Mouse (Mus musculus) liver, adult 2 months (tissue): Measurements from ENCODE around the gene Actg2. TPM values are rescaled to one million over a fixed set of nuclear protein-coding genes. Genes with fewer than 3 reads are reported as not detected.
A peak's percentile ranks its signal among the peaks of the same experiment; 100 is the strongest.
"Not testable (repeated sequence)": the region's sequence is repeated elsewhere in the genome, so short reads cannot be mapped to it uniquely, and the experiment has no call there.

ENCODE experiments used
- DNase-seq: peaks from one replicate; pipeline ENCODE4 v3.0.0-alpha.2; 2011; ENCODE audit warnings: low read depth, low spot score; ENCODE audit errors: extremely low read depth
- H3K27ac ChIP-seq: fragments of 200-500 bp; replicated peaks from 2 replicates; pipeline ENCODE4 v1.5.1; 2012; ENCODE audit warnings: low read depth, mild to moderate bottlenecking, control low read depth, inconsistent platforms, low read length; ENCODE audit not compliant: insufficient read depth
- H3K27me3 ChIP-seq: fragments of 200-500 bp; 2 replicates; pipeline ENCODE4 v1.6.1; 2012; ENCODE audit warnings: mild to moderate bottlenecking, moderate library complexity, low read length, inconsistent platforms; ENCODE audit not compliant: control insufficient read depth, insufficient read depth
- H3K36me3 ChIP-seq: fragments of 200-500 bp; 2 replicates; pipeline ENCODE4 v1.6.1; 2012; ENCODE audit warnings: low read length, inconsistent platforms; ENCODE audit not compliant: control insufficient read depth, insufficient read depth
- H3K4me1 ChIP-seq: fragments of 200-500 bp; 2 replicates; pipeline ENCODE4 v1.6.1; 2011; ENCODE audit warnings: low read length; ENCODE audit not compliant: control insufficient read depth, insufficient read depth
- H3K4me3 ChIP-seq: fragments of 200-500 bp; 2 replicates; pipeline ENCODE4 v1.5.1; 2011; ENCODE audit warnings: low read depth, mild to moderate bottlenecking, control low read depth, low read length, moderate library complexity; ENCODE audit not compliant: insufficient read depth
- H3K79me2 ChIP-seq: fragments of 200-500 bp; 2 replicates; pipeline ENCODE4 v1.6.1; 2012; ENCODE audit warnings: inconsistent platforms, mild to moderate bottlenecking, low read length, moderate library complexity; ENCODE audit not compliant: control insufficient read depth, insufficient read depth
- H3K9ac ChIP-seq: fragments of 200-500 bp; 2 replicates; pipeline ENCODE4 v1.6.1; 2012; ENCODE audit warnings: low read depth, mild to moderate bottlenecking, control low read depth, inconsistent platforms, low read length
- CTCF ChIP-seq: fragments of 200-500 bp; IDR thresholded peaks from 2 replicates; pipeline ENCODE4 v1.5.1; 2011; ENCODE audit warnings: low read depth, low read length, control low read depth
- POLR2A ChIP-seq: fragments of 200-500 bp; IDR thresholded peaks from 2 replicates; pipeline ENCODE4 v1.6.1; 2011; ENCODE audit warnings: low read length, control low read depth; ENCODE audit not compliant: insufficient read depth; ENCODE audit errors: extremely low read depth
- WGBS: fragments of 180-500 bp; shearing (Covaris S2); methylation state at CpG from one replicate; pipeline ENCODE4 v1.1.7; 2018; 5-methylcytosine and 5-hydroxymethylcytosine counted together
- polyA plus RNA-seq: library from polyadenylated mRNA; depleted of rRNA; stranded (reverse); fragments of >200 nt; gene quantifications from 2 replicates; pipeline ENCODE4 v1.2.3, GENCODE M21; 2012; rRNA removed
- total RNA-seq: library from RNA; depleted of rRNA; stranded (reverse); fragments of >200 nt; gene quantifications from 2 replicates; pipeline ENCODE4 v1.2.3, GENCODE M21; 2014; rRNA removed

The Actg2 gene
- total RNA-seq, result 0.28 and 0.40 TPM in 2 replicates
- polyA plus RNA-seq, result 1.1 and 1.2 TPM in 2 replicates

DNA sequence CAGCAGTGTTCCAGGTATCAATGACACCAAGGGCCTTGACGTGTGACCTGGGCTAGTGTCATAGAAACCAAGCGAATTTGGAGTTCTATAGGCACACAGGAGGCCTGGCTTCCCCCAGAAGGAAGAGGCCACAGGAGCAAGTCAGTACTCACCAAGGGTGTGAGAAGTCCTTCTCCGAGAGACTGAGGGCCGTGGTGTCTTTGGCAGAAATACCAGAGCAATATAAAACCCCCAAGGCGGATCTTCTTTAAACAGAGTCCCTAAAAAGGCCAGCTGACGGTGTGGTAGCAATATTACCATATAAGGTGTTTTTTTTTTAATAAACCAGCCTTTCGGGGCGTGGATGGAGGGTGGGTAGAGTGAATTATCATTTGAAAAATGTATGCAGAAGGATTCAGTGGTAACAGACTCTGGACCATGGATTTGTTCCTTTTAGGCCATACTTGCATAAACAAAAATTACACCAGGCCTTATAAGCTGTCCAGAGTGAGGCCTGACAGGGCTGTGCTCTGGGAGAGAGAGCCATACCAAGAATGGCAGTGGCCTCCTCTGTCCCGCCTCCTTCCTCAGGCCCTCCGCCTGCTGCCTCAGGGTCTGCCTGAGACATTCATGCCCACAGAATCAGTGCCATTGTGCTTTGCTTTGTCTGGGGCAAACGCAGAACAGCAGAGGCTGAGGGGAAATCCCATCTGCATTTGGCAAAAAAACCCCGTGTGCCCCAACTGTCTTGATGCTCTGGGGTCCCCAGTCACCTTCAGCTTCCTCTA, at the start of gene Actg2:
Actg2 (minus strand) TSS at position 238 of the 767 bp plus-strand sequence.
- no peak for TF ChIP-seq CTCF
- TF ChIP-seq POLR2A, result no peak
- H3K4me3 ChIP-seq, result no peak within 1 kb of the TSS
- WGBS, result 81% methylated on average over 12 of the region's 12 CpGs
- H3K9ac ChIP-seq, result no peak within 1 kb of the TSS
- no peaks in the 10 kb centered on the region for H3K4me1 ChIP-seq
- H3K36me3 ChIP-seq, result no peaks in the 10 kb centered on the region
- no peaks in the 10 kb centered on the region for H3K79me2 ChIP-seq
- no peaks in the 10 kb centered on the region for H3K27me3 ChIP-seq
- DNase-seq, result no peak
- H3K27ac ChIP-seq, result no peak within 1 kb of the TSS

DNA sequence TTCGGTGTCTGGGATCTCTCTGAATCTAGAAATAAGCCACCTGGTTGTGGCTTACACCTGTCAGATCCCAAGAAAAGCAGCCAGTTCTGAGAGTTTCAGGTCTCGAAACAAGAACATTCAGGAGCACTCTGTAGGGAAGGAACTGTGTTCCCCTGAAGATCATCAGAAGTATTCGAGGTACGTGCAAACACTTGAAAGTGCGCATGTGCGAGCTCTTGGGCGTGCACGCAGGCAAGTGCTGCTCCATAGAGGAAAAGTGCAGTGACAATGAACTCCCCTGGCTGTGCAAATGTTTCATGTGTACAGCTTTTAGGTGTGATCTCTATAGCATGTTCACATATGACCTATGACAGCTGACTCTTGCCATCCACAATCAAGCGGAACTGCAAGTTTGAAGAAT, 49.3 kb upstream of the Actg2 start:
- not testable (repeated sequence) for H3K9ac ChIP-seq, H3K79me2 ChIP-seq, H3K27me3 ChIP-seq, H3K27ac ChIP-seq, H3K36me3 ChIP-seq, DNase-seq, H3K4me3 ChIP-seq, H3K4me1 ChIP-seq
- 88% methylated on average over 9 of the region's 9 CpGs for WGBS

DNA sequence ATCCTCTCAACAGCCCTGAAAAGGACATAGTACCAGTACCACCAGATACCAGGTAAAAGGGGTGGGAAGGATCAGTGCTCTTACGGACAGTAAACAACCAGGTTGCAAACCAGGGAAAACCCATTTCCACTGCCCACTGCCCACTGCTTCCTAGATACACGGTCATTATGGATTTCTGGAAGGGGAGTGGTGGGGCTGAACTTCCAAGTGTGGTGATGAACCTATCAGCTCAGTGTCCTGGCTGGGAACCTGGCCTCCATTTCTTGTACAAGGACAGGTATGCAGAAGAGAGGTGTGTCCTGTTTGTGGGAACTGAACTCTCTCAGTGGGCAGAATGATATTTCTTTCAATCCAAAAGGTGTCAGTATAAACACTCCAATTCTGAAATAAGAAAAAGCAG, 47.5 kb upstream of the Actg2 start:
- no peak for DNase-seq
- no peak for TF ChIP-seq POLR2A
- no peak for TF ChIP-seq CTCF
- no peak overlapping the region for H3K9ac ChIP-seq
- H3K27me3 ChIP-seq, result no peaks in the 10 kb centered on the region; the same call in 1 of the 2 replicates
- H3K27ac ChIP-seq, result no peak overlapping the region
- H3K4me1 ChIP-seq, result no peaks in the 10 kb centered on the region
- H3K79me2 ChIP-seq, result no peaks in the 10 kb centered on the region
- no peaks in the 10 kb centered on the region for H3K36me3 ChIP-seq
- WGBS, result 65% methylated on average over 2 of the region's 2 CpGs
- H3K4me3 ChIP-seq, result no peak overlapping the region

DNA sequence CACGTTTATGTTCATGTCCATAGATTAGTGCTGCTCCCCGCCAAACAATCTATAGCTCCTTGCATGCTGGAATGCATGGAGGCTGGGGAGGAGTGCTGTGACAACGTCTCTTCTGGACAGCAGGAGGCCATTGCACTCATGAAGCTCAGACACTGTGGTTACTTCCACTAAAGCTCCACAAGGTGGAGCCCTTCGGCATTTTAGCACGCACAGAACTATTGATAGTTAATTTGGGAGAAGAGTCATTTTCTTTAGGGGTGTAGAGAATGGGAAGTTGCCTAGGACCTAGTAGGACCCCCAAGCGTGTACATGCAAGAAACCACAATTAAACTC, 46.8 kb upstream of the Actg2 start:
- no peaks in the 10 kb centered on the region for H3K79me2 ChIP-seq
- no peak for TF ChIP-seq POLR2A
- peak; percentile 58 for TF ChIP-seq CTCF
- no peaks in the 10 kb centered on the region; the same call in 1 of the 2 replicates for H3K27me3 ChIP-seq
- peak; percentile 36 for DNase-seq
- H3K4me3 ChIP-seq, result no peak overlapping the region
- no peak overlapping the region for H3K9ac ChIP-seq
- no peak overlapping the region for H3K27ac ChIP-seq
- WGBS, result 2% methylated on average over 6 of the region's 6 CpGs
- no peaks in the 10 kb centered on the region for H3K36me3 ChIP-seq
- no peaks in the 10 kb centered on the region for H3K4me1 ChIP-seq

DNA sequence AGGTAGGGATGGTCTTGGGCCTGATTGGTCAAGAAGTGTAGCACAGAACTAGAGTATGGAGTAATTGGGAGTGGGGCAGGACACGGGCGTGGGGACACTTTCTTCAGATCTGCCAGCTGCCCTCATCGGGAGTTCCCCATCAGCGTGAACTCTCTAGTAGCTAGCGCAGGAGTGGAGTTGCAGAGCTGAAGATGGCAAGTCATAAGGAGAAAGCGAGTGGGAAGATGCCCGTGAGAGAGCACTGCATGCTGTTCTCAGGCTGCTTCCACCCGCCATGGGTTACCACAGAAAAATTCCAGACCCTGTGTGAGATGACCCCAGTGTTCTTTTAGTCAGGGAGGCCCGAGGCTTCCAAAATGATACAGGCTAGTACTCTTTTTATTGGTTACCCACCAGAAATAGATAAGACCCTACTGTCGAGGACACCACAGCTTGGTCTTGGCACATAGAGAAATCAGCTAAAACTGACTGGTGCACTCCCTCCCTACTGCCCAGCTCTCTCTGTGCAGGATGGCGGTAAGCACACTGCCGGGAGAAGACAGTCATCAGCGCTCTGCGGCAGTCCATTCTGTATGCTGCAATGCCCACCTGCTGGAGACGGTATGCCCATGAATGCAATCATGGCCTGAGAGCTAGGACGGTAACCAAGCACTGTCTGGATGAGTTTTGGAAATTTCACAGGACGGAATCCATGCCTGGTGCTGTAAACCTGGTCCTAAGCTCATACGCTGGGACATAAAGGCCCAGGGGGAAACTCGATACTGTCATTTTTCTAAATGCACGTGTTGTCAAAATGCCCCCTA, 46.3 kb upstream of the Actg2 start:
- WGBS, result 64% methylated on average over 20 of the region's 20 CpGs
- no peak for TF ChIP-seq POLR2A
- no peak; the same call in 1 of the 2 replicates for TF ChIP-seq CTCF

DNA sequence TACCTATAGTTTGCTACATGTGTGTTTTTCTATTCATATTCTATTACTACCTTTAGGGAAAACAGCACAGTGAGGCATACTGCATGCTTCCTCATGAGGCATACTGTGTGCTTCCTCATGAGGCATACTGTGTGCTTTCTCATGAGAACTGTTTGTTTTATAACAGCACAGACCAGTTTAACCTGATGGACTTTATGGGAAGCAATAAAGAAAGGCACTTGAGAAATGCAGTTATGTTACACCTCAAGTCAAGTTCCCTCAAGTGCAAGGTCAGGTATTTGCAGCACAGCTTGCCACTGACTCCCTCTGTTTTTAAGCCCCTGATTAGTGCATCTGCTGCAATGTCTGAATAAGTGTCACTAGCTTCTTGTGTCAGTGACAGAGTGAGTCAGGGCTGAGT, 41.5 kb upstream of the Actg2 start:
- Histone ChIP-seq H3K4me3 (no peak overlapping the region), H3K79me2 (no peaks in the 10 kb centered on the region), H3K36me3 (no peaks in the 10 kb centered on the region), H3K27ac (no peak overlapping the region), H3K4me1 (no peaks in the 10 kb centered on the region), H3K27me3 (no peaks in the 10 kb centered on the region; the same call in 1 of the 2 replicates), H3K9ac (no peak overlapping the region)
- DNase-seq, result no peak
- no peak for TF ChIP-seq CTCF
- no peak for TF ChIP-seq POLR2A

More for the DNA sequence above, 46.3 kb upstream of the Actg2 start:
- H3K79me2 ChIP-seq, result no peaks in the 10 kb centered on the region
- no peaks in the 10 kb centered on the region; the same call in 1 of the 2 replicates for H3K27me3 ChIP-seq
- DNase-seq, result no peak
- no peaks in the 10 kb centered on the region for H3K36me3 ChIP-seq
- H3K4me1 ChIP-seq, result no peaks in the 10 kb centered on the region
- H3K4me3 ChIP-seq, result no peak overlapping the region
- H3K27ac ChIP-seq, result no peak overlapping the region
- no peak overlapping the region for H3K9ac ChIP-seq
